Mouse (Mus musculus) splenic B cell, adult 2 months (primary cell): ENCODE data around the gene Fam71a.
A peak's percentile ranks its signal among the peaks of the same experiment; 100 is the strongest.

Source experiments
- DNase-seq: peaks from one replicate; pipeline ENCODE4 v3.0.0-alpha.2; 2011; ENCODE audit warnings: low read depth, low spot score
- H3K27me3 ChIP-seq: 2 replicates; pipeline ENCODE4 v1.6.1; 2012; ENCODE audit warnings: mild to moderate bottlenecking, low read length, moderate library complexity, mixed read lengths; ENCODE audit not compliant: control insufficient read depth, poor library complexity, insufficient read depth, severe bottlenecking
- H3K36me3 ChIP-seq: 2 replicates; pipeline ENCODE4 v1.6.1; 2012; ENCODE audit warnings: mild to moderate bottlenecking, low read length, moderate library complexity, mixed read lengths; ENCODE audit not compliant: control insufficient read depth, poor library complexity, insufficient read depth, severe bottlenecking

Gene Fam71a

GRCm38 (mm10) chr1:191185761-191186385 is 21.3 kb upstream of the Fam71a start:
- DNase-seq, result peak; percentile 55

GRCm38 (mm10) chr1:191184841-191185251 is 20.2 kb upstream of the Fam71a start:
- Histone ChIP-seq H3K36me3 (no peaks in the 10 kb centered on the region), H3K27me3 (no peaks in the 10 kb centered on the region)
- peak; percentile 64 for DNase-seq

More at GRCm38 (mm10) chr1:191185761-191186385, 21.3 kb upstream of the Fam71a start:
- no peaks in the 10 kb centered on the region for H3K27me3 ChIP-seq
- H3K36me3 ChIP-seq, result no peaks in the 10 kb centered on the region

- DNase-seq, result peak; percentile 55
Measured at GRCm38 (mm10) chr1:191184066-191184815, 19.6 kb upstream of the Fam71a start.

GRCm38 (mm10) chr1:191183163-191184065 is 18.8 kb upstream of the Fam71a start:
- DNase-seq, result peak; percentile 86
- H3K36me3 ChIP-seq, result no peaks in the 10 kb centered on the region
- H3K27me3 ChIP-seq, result no peaks in the 10 kb centered on the region

More at GRCm38 (mm10) chr1:191184066-191184815, 19.6 kb upstream of the Fam71a start:
- Histone ChIP-seq H3K27me3 (no peaks in the 10 kb centered on the region), H3K36me3 (no peaks in the 10 kb centered on the region)

- DNase-seq, result peak; percentile 69
Measured at GRCm38 (mm10) chr1:191182431-191183162, 18.0 kb upstream of the Fam71a start.

GRCm38 (mm10) chr1:191181469-191182259 is 17.0 kb upstream of the Fam71a start:
- H3K36me3 ChIP-seq, result no peaks in the 10 kb centered on the region
- no peaks in the 10 kb centered on the region for H3K27me3 ChIP-seq
- no peak for DNase-seq

More at GRCm38 (mm10) chr1:191182431-191183162, 18.0 kb upstream of the Fam71a start:
- no peaks in the 10 kb centered on the region for H3K27me3 ChIP-seq
- no peaks in the 10 kb centered on the region for H3K36me3 ChIP-seq

- H3K27me3 ChIP-seq, result no peaks in the 10 kb centered on the region
- no peak for DNase-seq
- no peaks in the 10 kb centered on the region for H3K36me3 ChIP-seq
Measured at GRCm38 (mm10) chr1:191180397-191180796, 15.8 kb upstream of the Fam71a start.

GRCm38 (mm10) chr1:191179846-191180245 is 15.2 kb upstream of the Fam71a start:
- no peak for DNase-seq
- Histone ChIP-seq H3K36me3 (no peaks in the 10 kb centered on the region), H3K27me3 (no peaks in the 10 kb centered on the region)

GRCm38 (mm10) chr1:191178511-191179188 is 14.0 kb upstream of the Fam71a start:
- Histone ChIP-seq H3K36me3 (no peaks in the 10 kb centered on the region), H3K27me3 (no peaks in the 10 kb centered on the region)
- no peak for DNase-seq

GRCm38 (mm10) chr1:191176887-191177286 is 12.3 kb upstream of the Fam71a start:
- Histone ChIP-seq H3K27me3 (no peaks in the 10 kb centered on the region), H3K36me3 (no peaks in the 10 kb centered on the region)
- DNase-seq, result no peak

- H3K36me3 ChIP-seq, result no peaks in the 10 kb centered on the region
- DNase-seq, result peak; percentile 54
- H3K27me3 ChIP-seq, result no peaks in the 10 kb centered on the region
Measured at GRCm38 (mm10) chr1:191172487-191172886, 7.9 kb upstream of the Fam71a start.

GRCm38 (mm10) chr1:191170444-191170843 is 5.8 kb upstream of the Fam71a start:
- DNase-seq, result no peak
- no peaks in the 10 kb centered on the region for H3K27me3 ChIP-seq

GRCm38 (mm10) chr1:191166189-191166588 is 1.6 kb upstream of the Fam71a start:
- Histone ChIP-seq H3K27me3 (no peaks in the 10 kb centered on the region; the same call in 1 of the 2 replicates), H3K36me3 (no peaks in the 10 kb centered on the region)
- no peak for DNase-seq

More at GRCm38 (mm10) chr1:191170444-191170843, 5.8 kb upstream of the Fam71a start:
- no peaks in the 10 kb centered on the region for H3K36me3 ChIP-seq
